Mouse (Mus musculus) gastrocnemius, postnatal 4 days (tissue): ENCODE measurements around the gene Taz. TPM values are rescaled to one million over a fixed set of nuclear protein-coding genes. Genes with fewer than 3 reads are reported as not detected.

Experiments
- DNase-seq, 2 experiments: peaks; one replicate each; pipeline ENCODE4 v3.0.0; 2021 to 2022; ENCODE audit warnings: low spot score in 2 of 2, mixed read lengths in 2 of 2
- long read RNA-seq, 2 experiments: library from polyadenylated mRNA; stranded (forward); transcript quantifications; one replicate each; pipeline ENCODE4 v2.0.0; 2021
- total RNA-seq, 2 experiments: library from RNA; stranded (reverse); gene quantifications; 2 replicates each; pipeline ENCODE4 v1.2.3; 2021

Taz gene
- 10 to 100 TPM; 54.9 to 66.2 TPM for total RNA-seq
- long read RNA-seq, experiment 1, transcript Taz-204 (9 exons, 1,742 nt), result minor isoform, 7 of 85 reads
- long read RNA-seq, experiment 1, transcript Taz-201 (10 exons, 1,851 nt), result major isoform, 31 of 85 reads
- long read RNA-seq, experiment 1, partial matches to known transcripts, result 7 of 85 reads
- long read RNA-seq, experiment 1, other reads (novel, unspliced or antisense), result 35 of 85 reads
- long read RNA-seq, experiment 2, transcript Taz-201 (10 exons, 1,851 nt), result major isoform, 21 of 90 reads
- long read RNA-seq, experiment 2, partial matches to known transcripts, result 6 of 90 reads
- long read RNA-seq, experiment 2, other reads (novel, unspliced or antisense), result 53 of 90 reads

GRCm38 (mm10) chrX:74281732-74282394, at the start of gene Taz, which contains the start of gene Dnase1l1:
Gene Taz (plus strand): TSS chrX:74281912.
Gene Dnase1l1 (minus strand): TSS chrX:74282337.
- peak; percentile 34 to 72 for DNase-seq

GRCm38 (mm10) chrX:74233196-74233595, 48.5 kb upstream of the Taz start:
- no peak for DNase-seq

GRCm38 (mm10) chrX:74240332-74240731, 41.4 kb upstream of the Taz start:
- no peak for DNase-seq

- DNase-seq, result no peak
Observed at GRCm38 (mm10) chrX:74243396-74243795, 38.3 kb upstream of the Taz start.

- no peak for DNase-seq
Observed at GRCm38 (mm10) chrX:74243807-74244206, 37.9 kb upstream of the Taz start.

- DNase-seq, result peak in 1 of 2 experiments; percentile 42
Observed at GRCm38 (mm10) chrX:74244614-74245083, 37.1 kb upstream of the Taz start.

GRCm38 (mm10) chrX:74245107-74245506, 36.6 kb upstream of the Taz start:
- DNase-seq, result no peak

- peak; percentile 74 to 86 for DNase-seq
Observed at GRCm38 (mm10) chrX:74245687-74246086, 36.0 kb upstream of the Taz start.

- peak; percentile 61 to 80 for DNase-seq
Observed at GRCm38 (mm10) chrX:74246213-74246681, 35.5 kb upstream of the Taz start.

GRCm38 (mm10) chrX:74246693-74247092, 35.0 kb upstream of the Taz start:
- DNase-seq, result no peak

GRCm38 (mm10) chrX:74248651-74249050, 33.1 kb upstream of the Taz start:
- peak in 1 of 2 experiments; percentile 51 for DNase-seq

GRCm38 (mm10) chrX:74249615-74250014, 32.1 kb upstream of the Taz start, which contains the start of gene Flna:
Gene Flna (minus strand): TSS chrX:74249820.
- DNase-seq, result peak; percentile 53 to 63

GRCm38 (mm10) chrX:74254153-74254887, 27.4 kb upstream of the Taz start, which contains the start of gene Emd:
Gene Emd (plus strand): TSS chrX:74254687.
- peak; percentile 50 to 72 for DNase-seq

GRCm38 (mm10) chrX:74254888-74255565, 26.7 kb upstream of the Taz start:
- no peak for DNase-seq

GRCm38 (mm10) chrX:74257746-74258145, 24.0 kb upstream of the Taz start:
- no peak for DNase-seq

- no peak for DNase-seq
Observed at GRCm38 (mm10) chrX:74269736-74270061, 12.0 kb upstream of the Taz start.

- peak; percentile 70 to 83 for DNase-seq
Observed at GRCm38 (mm10) chrX:74270062-74270901, 11.4 kb upstream of the Taz start, which contains the start of gene Rpl10. Gene Rpl10 (plus strand): TSS chrX:74270812.

GRCm38 (mm10) chrX:74270902-74271551, 10.7 kb upstream of the Taz start:
- peak in 1 of 2 experiments; percentile 29 for DNase-seq
